Mouse (Mus musculus) G1E (cell line): ENCODE measurements at regions not wholly inside any gene's neighbourhood (a gene's known extent, or its start where the extent isn't known, plus 50 kb on each side); places are given as distances from the start of the nearest gene placed in this dataset.

Source experiments
- ATAC-seq: 2 replicates; pipeline ENCODE4 v1.8.0; 2016; ENCODE audit warnings: mild to moderate bottlenecking; ENCODE audit not compliant: insufficient number of reproducible peaks, poor library complexity, low FRiP score, severe bottlenecking; ENCODE audit errors: extremely low read depth
- DNase-seq: peaks from one replicate; pipeline ENCODE4 v3.0.0; 2012; ENCODE audit warnings: low spot score
- H3K27me3 ChIP-seq: 2 replicates; pipeline ENCODE4 v1.6.1; 2012; ENCODE audit warnings: mild to moderate bottlenecking, low read length, inconsistent platforms; ENCODE audit not compliant: insufficient read depth
- H3K36me3 ChIP-seq: replicated peaks from 2 replicates; pipeline ENCODE3; 2012; ENCODE audit warnings: mild to moderate bottlenecking, inconsistent platforms
- H3K4me1 ChIP-seq: 2 replicates; pipeline ENCODE4 v1.6.1; 2012; ENCODE audit warnings: low read depth, low read length, inconsistent platforms, mixed read lengths; ENCODE audit not compliant: insufficient read depth
- H3K4me3 ChIP-seq: 2 replicates; pipeline ENCODE4 v1.5.1; 2012; ENCODE audit warnings: low read depth, mild to moderate bottlenecking, inconsistent platforms, low read length, moderate library complexity, mixed read lengths
- H3K9me3 ChIP-seq: replicated peaks from 2 replicates; pipeline ENCODE4 v1.6.1; 2012; ENCODE audit warnings: inconsistent platforms
- CTCF ChIP-seq: IDR thresholded peaks from 2 replicates; pipeline ENCODE4 v1.5.1; 2012; ENCODE audit warnings: low read depth, low read length, inconsistent platforms, mixed read lengths
- GATA1 ChIP-seq: IDR thresholded peaks from 2 replicates; pipeline ENCODE4 v1.6.1; 2012; ENCODE audit warnings: borderline replicate concordance, low read length, inconsistent platforms, mixed read lengths
- GATA2 ChIP-seq: IDR thresholded peaks from 2 replicates; pipeline ENCODE4 v1.6.1; 2012; ENCODE audit warnings: low read depth, low read length, inconsistent platforms, borderline replicate concordance
- POLR2AphosphoS5 ChIP-seq: IDR thresholded peaks from 2 replicates; pipeline ENCODE4 v1.6.1; 2012; ENCODE audit warnings: low read depth, low read length, inconsistent platforms; ENCODE audit not compliant: insufficient replicate concordance
- TAL1 ChIP-seq: conservative IDR thresholded peaks from 2 replicates; pipeline ENCODE4 v1.6.1; 2012; ENCODE audit warnings: low read depth, low read length, inconsistent platforms, mixed read lengths

DNA sequence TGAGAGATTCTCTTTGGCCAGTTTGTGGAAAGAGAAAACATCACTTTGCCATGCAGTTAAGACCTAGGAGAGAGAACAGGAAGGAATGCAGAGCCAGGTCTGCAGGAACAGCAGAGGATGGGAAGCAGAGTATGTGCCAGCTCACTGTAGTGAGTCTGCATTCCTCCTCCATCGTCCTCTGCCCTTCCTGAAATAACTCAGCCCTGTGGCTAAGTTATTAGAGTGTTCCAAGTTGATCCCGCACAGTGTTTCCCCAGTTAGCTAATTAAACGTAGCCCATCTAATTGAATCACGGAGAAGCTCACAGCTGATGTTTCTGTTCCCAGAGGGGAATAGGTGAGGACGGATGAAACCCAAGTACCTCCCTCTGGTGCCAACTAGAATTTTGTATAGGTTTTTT lies 142.3 kb upstream of the Rack1 start:
- Histone ChIP-seq H3K4me3 (no peak overlapping the region), H3K9me3 (no peaks in the 10 kb centered on the region), H3K36me3 (no peaks in the 10 kb centered on the region), H3K4me1 (no peaks in the 10 kb centered on the region), H3K27me3 (no peaks in the 10 kb centered on the region)
- no peak for ATAC-seq
- no peak for DNase-seq
- TF ChIP-seq CTCF (no peak), TAL1 (no peak), GATA2 (no peak)

- no peak for ATAC-seq
- TF ChIP-seq GATA2: no peak
- TF ChIP-seq TAL1: no peak
- TF ChIP-seq GATA1: no peak
- TF ChIP-seq POLR2AphosphoS5: no peak
- TF ChIP-seq CTCF: no peak
- H3K9me3 ChIP-seq: no peaks in the 10 kb centered on the region
- no peak overlapping the region for H3K4me3 ChIP-seq
- no peaks in the 10 kb centered on the region for H3K36me3 ChIP-seq
- no peak for DNase-seq
- no peaks in the 10 kb centered on the region for H3K27me3 ChIP-seq
- H3K4me1 ChIP-seq: no peaks in the 10 kb centered on the region
Measured at GRCm38 (mm10) chr11:48661641-48662040, 138.5 kb upstream of the Rack1 start.

- H3K4me3 ChIP-seq: no peak overlapping the region
- DNase-seq: no peak
- H3K9me3 ChIP-seq: no peaks in the 10 kb centered on the region
- H3K27me3 ChIP-seq: no peaks in the 10 kb centered on the region
- H3K4me1 ChIP-seq: no peaks in the 10 kb centered on the region
- ATAC-seq: no peak
- no peaks in the 10 kb centered on the region for H3K36me3 ChIP-seq
- TF ChIP-seq GATA2: no peak
- TF ChIP-seq POLR2AphosphoS5: no peak
- no peak for TF ChIP-seq GATA1
- no peak for TF ChIP-seq CTCF
- TF ChIP-seq TAL1: no peak
Measured at GRCm38 (mm10) chr11:48684781-48685314, 115.3 kb upstream of the Rack1 start.

GRCm38 (mm10) chr11:48690070-48690469 lies 110.1 kb upstream of the Rack1 start:
- no peaks in the 10 kb centered on the region for H3K4me1 ChIP-seq
- ATAC-seq: no peak
- H3K4me3 ChIP-seq: no peak overlapping the region
- TF ChIP-seq CTCF (no peak), TAL1 (no peak), GATA1 (no peak), GATA2 (no peak), POLR2AphosphoS5 (no peak)
- H3K9me3 ChIP-seq: no peaks in the 10 kb centered on the region
- no peak for DNase-seq
- H3K36me3 ChIP-seq: no peaks in the 10 kb centered on the region
- no peaks in the 10 kb centered on the region for H3K27me3 ChIP-seq

- DNase-seq: peak; percentile 19
- no peaks in the 10 kb centered on the region for H3K36me3 ChIP-seq
- peaks cover 3% of the 10 kb centered on the region; the same call in 1 of the 2 replicates for H3K27me3 ChIP-seq
- H3K4me1 ChIP-seq: no peaks in the 10 kb centered on the region
- TF ChIP-seq GATA1: no peak
- ATAC-seq: no peak; the same call in 1 of the 2 replicates
- H3K9me3 ChIP-seq: no peaks in the 10 kb centered on the region
- no peak overlapping the region for H3K4me3 ChIP-seq
Measured at GRCm38 (mm10) chr11:48696352-48696751, 103.8 kb upstream of the Rack1 start.

DNA sequence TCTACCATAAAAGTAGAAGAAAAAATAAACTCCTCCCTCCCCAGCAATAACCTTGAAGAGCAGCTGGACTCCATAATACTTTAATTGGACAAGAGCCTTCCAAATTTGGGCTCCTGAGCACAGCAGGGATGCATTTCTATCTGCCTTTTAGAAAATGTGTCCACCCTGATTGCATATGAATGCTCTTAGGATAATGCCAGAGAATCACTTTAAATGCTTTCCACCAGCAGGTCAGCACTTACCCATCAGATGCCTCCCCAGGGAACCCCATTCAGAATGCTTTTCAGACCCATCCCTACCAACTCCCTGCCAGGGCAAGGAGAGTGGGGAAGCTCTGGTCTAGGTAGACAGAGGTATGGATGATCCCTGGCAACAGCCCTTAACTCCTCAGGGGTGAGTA lies 102.9 kb upstream of the Rack1 start:
- no peak for DNase-seq
- TF ChIP-seq GATA1 (no peak), POLR2AphosphoS5 (no peak), TAL1 (no peak), CTCF (no peak), GATA2 (no peak)
- no peaks in the 10 kb centered on the region for H3K4me1 ChIP-seq
- H3K27me3 ChIP-seq: peaks cover 3% of the 10 kb centered on the region; the same call in 1 of the 2 replicates
- H3K9me3 ChIP-seq: no peaks in the 10 kb centered on the region
- no peak overlapping the region for H3K4me3 ChIP-seq
- H3K36me3 ChIP-seq: no peaks in the 10 kb centered on the region
- ATAC-seq: no peak

DNA sequence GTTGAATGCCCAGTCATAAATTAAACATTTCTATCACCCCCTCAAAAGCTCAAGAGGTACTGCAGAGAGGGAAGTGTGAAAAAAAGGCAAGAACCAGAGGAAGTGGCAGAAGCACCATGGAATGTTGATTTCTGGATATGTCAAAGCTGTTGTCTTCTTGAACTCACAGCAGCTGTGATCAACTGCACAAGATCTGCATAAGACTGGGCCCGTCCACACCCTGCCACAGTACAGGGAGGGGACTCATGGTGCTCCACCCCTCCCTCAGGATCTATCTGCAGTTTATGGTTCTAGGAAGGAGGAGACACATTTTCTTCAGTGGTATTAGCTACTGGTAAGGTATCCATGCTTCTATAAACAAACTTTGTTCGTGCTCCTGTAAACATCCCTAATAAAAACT lies 92.9 kb upstream of the Rack1 start:
- Histone ChIP-seq H3K27me3 (no peaks in the 10 kb centered on the region), H3K4me3 (no peak overlapping the region), H3K4me1 (no peaks in the 10 kb centered on the region), H3K9me3 (no peaks in the 10 kb centered on the region), H3K36me3 (no peaks in the 10 kb centered on the region)
- no peak for TF ChIP-seq TAL1
- no peak for TF ChIP-seq POLR2AphosphoS5
- no peak for TF ChIP-seq GATA2
- TF ChIP-seq CTCF: no peak
- no peak for TF ChIP-seq GATA1
- ATAC-seq (no peak), DNase-seq (no peak)
